In the genomic region with DNA sequence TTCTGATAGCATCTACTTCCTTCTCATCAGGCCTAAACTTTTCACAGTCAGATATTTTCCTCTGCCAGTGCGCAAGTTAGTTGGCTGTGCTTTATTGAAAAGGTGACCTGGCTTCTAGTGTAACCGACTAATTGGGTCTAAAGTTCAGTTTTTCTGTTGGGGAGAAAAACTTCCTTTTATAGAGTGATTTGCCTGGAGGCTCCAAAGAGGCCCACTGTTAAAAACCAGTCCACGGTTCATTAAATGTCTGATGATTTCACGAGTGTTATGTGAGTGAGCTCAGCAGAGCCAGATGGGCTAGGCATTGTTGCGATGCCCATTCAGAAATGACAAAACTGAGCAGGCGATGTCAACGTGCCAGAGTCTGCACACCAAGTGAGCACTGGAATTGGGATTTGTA, we compare ENCODE assay signal across 23 mouse cellular contexts. TPM values are rescaled to one million over a fixed set of nuclear protein-coding genes. Genes with fewer than 3 reads are reported as not detected.
DNase-seq lines count a peak whose midpoint lies in the region; ATAC-seq and TF ChIP-seq lines count a peak whose summit lies in the region.
"Had no signal": no experiment of that assay in that cellular context is flagged by ENCODE, and none has a peak within 500 bp of the region (broad histone marks: within the 10 kb centered on the region; RNA-seq: fewer than 3 reads in every experiment).

No protein-coding gene starts in this region.

- H3K9ac ChIP-seq in midbrain, embryonic 11.5 days (ENCODE audit: low read length), result no peak overlapping the region
- no peak overlapping the region for H3K9ac ChIP-seq in midbrain, embryonic 16.5 days (ENCODE audit: low read depth, low read length)
- H3K9ac ChIP-seq: embryonic facial prominence, embryonic 13.5 days; heart, embryonic 13.5 days; hindbrain, embryonic 12.5 days had no signal

- TF ChIP-seq CTCF in cerebellum, adult 2 months (IDR thresholded peaks at IDR 0.05; ENCODE audit: borderline replicate concordance, insufficient read depth, low read depth, low read length), result no peak

- peak; percentile 34 for DNase-seq in kidney, adult 18-20 months
- DNase-seq in kidney, postnatal 25 days, result no peak
- peak; percentile 83 for DNase-seq in midbrain, embryonic 11.5 days (ENCODE audit: low spot score, missing footprints)
- DNase-seq in forelimb bud, embryonic 11.5 days (ENCODE audit: low read depth, low spot score), result peak; percentile 43
- DNase-seq in frontal cortex, postnatal 10 days (ENCODE audit: low spot score in 2 of 2), result no peak
- no peak for DNase-seq in cerebellum, adult 2 months
- DNase-seq: adrenal gland, adult 2 months; B cell, adult 2 months; cerebellum, adult 18-20 months; cerebellum, postnatal 25 days; embryo, embryonic 11 days; gastrocnemius, postnatal 25 days; heart, postnatal 14 days; liver had no signal

- ATAC-seq in midbrain, embryonic 11.5 days (ENCODE audit: low FRiP score), result no peak
- no peak for ATAC-seq in midbrain, embryonic 16.5 days
- ATAC-seq: lung, postnatal 0 days had no signal

- H3K27ac ChIP-seq in midbrain, embryonic 11.5 days (ENCODE audit: low read depth, low read length), result no peak overlapping the region
- H3K27ac ChIP-seq in midbrain, embryonic 16.5 days (ENCODE audit: low read length), result no peak overlapping the region
- H3K27ac ChIP-seq in cerebellum, adult 2 months (ENCODE audit: insufficient read depth, low read length), result no peak overlapping the region
- H3K27ac ChIP-seq: embryonic facial prominence, embryonic 13.5 days; heart, embryonic 13.5 days; hindbrain, embryonic 12.5 days; limb, embryonic 10.5 days; macrophage had no signal

- no peak for TF ChIP-seq POLR2A in cerebellum, adult 2 months (IDR thresholded peaks at IDR 0.05; ENCODE audit: borderline replicate concordance, insufficient read depth, low read length)

- no peaks in the 10 kb centered on the region for H3K9me3 ChIP-seq in midbrain, embryonic 11.5 days (ENCODE audit: control insufficient read depth, low read length)
- no peaks in the 10 kb centered on the region for H3K9me3 ChIP-seq in midbrain, embryonic 16.5 days (replicated peaks; ENCODE audit: control insufficient read depth, low read length, poor library complexity, severe bottlenecking)
- H3K9me3 ChIP-seq: embryonic facial prominence, embryonic 13.5 days; G1E; heart, embryonic 13.5 days; hindbrain, embryonic 12.5 days; limb, embryonic 10.5 days had no signal

- H3K4me1 ChIP-seq in midbrain, embryonic 11.5 days (ENCODE audit: control insufficient read depth, insufficient read depth, low read length), result no peaks in the 10 kb centered on the region
- no peaks in the 10 kb centered on the region for H3K4me1 ChIP-seq in midbrain, embryonic 16.5 days (ENCODE audit: control insufficient read depth, insufficient read depth, low read length)
- peaks cover 7% of the 10 kb centered on the region for H3K4me1 ChIP-seq in cerebellum, adult 2 months (ENCODE audit: control insufficient read depth, insufficient read depth, low read length)

- 76% methylated on average over 7 of the region's 7 CpGs for WGBS in midbrain, embryonic 11.5 days
- WGBS in midbrain, embryonic 16.5 days, result 50% methylated on average over 7 of the region's 7 CpGs
- 49% methylated on average over 7 of the region's 7 CpGs for WGBS in cerebellum, adult 2 months

- no peaks in the 10 kb centered on the region for H3K27me3 ChIP-seq in midbrain, embryonic 11.5 days (ENCODE audit: control insufficient read depth, insufficient read depth, low read length)
- H3K27me3 ChIP-seq in midbrain, embryonic 16.5 days (ENCODE audit: control insufficient read depth, insufficient read depth, low read depth, low read length), result no peaks in the 10 kb centered on the region
- H3K27me3 ChIP-seq in cerebellum, adult 2 months (ENCODE audit: control insufficient read depth, insufficient read depth, low read length), result no peaks in the 10 kb centered on the region
- H3K27me3 ChIP-seq: embryonic facial prominence, embryonic 13.5 days; heart, embryonic 13.5 days; hindbrain, embryonic 12.5 days had no signal

- no peak overlapping the region for H3K4me3 ChIP-seq in midbrain, embryonic 11.5 days (ENCODE audit: low read depth, low read length)
- H3K4me3 ChIP-seq in midbrain, embryonic 16.5 days (ENCODE audit: low read depth, low read length), result no peak overlapping the region
- no peak overlapping the region for H3K4me3 ChIP-seq in cerebellum, adult 2 months (replicated peaks; ENCODE audit: insufficient read depth, low read depth, low read length)
- H3K4me3 ChIP-seq: embryonic facial prominence, embryonic 13.5 days; erythroblast, embryonic 14.5 days; heart, embryonic 13.5 days; hindbrain, embryonic 12.5 days; limb, embryonic 10.5 days had no signal

- H3K36me3 ChIP-seq in midbrain, embryonic 11.5 days (ENCODE audit: control insufficient read depth, insufficient read depth, low read length), result no peaks in the 10 kb centered on the region
- H3K36me3 ChIP-seq in midbrain, embryonic 16.5 days (ENCODE audit: control insufficient read depth, insufficient read depth, low read length), result no peaks in the 10 kb centered on the region
- H3K36me3 ChIP-seq: embryonic facial prominence, embryonic 13.5 days; G1E; heart, embryonic 13.5 days; hindbrain, embryonic 12.5 days; limb, embryonic 10.5 days had no signal

- no peak overlapping the region for H3K4me2 ChIP-seq in midbrain, embryonic 11.5 days
- no peak overlapping the region for H3K4me2 ChIP-seq in midbrain, embryonic 16.5 days (ENCODE audit: low read length)
- H3K4me2 ChIP-seq: embryonic facial prominence, embryonic 13.5 days; heart, embryonic 13.5 days; hindbrain, embryonic 12.5 days had no signal

RNA-seq across cellular contexts. Expression of a gene that starts 2.4 kb away (rescaled TPM):
- polyA plus RNA-seq in midbrain, embryonic 11.5 days (2014; fragmentation: Nextera tagmentation; extraction: Ambion mirVana), result 223 and 239 TPM in 2 replicates
- 70.3 and 73.2 TPM in 2 replicates for polyA plus RNA-seq in midbrain, embryonic 16.5 days (2015; fragmentation: Nextera tagmentation; extraction: Ambion mirVana)
- 69.1 and 74.9 TPM in 2 replicates for polyA plus RNA-seq in cerebellum, adult 2 months (2012; rRNA removed)

RNA-seq across cellular contexts. Expression of a gene that starts 6.8 kb away (rescaled TPM):
- polyA plus RNA-seq in midbrain, embryonic 11.5 days (2014; fragmentation: Nextera tagmentation; extraction: Ambion mirVana), result 45.8 and 47.3 TPM in 2 replicates
- polyA plus RNA-seq in midbrain, embryonic 16.5 days (2015; fragmentation: Nextera tagmentation; extraction: Ambion mirVana), result 61.1 and 66.3 TPM in 2 replicates
- polyA plus RNA-seq in cerebellum, adult 2 months (2012; rRNA removed), result 65.9 and 66.7 TPM in 2 replicates
- polyA plus RNA-seq: G1E had no signal

RNA-seq across cellular contexts. Expression of a gene that starts 50.3 kb away (rescaled TPM):
- polyA plus RNA-seq in midbrain, embryonic 11.5 days (2014; fragmentation: Nextera tagmentation; extraction: Ambion mirVana), result 54.8 and 57.1 TPM in 2 replicates
- 117 and 120 TPM in 2 replicates for polyA plus RNA-seq in midbrain, embryonic 16.5 days (2015; fragmentation: Nextera tagmentation; extraction: Ambion mirVana)
- polyA plus RNA-seq in cerebellum, adult 2 months (2012; rRNA removed), result 29.7 and 34.0 TPM in 2 replicates

Comparison
In these comparisons a context has a peak if more than half of its experiments do, and no peak if none do; other contexts are left out.
1. DNase-seq: peak in kidney, adult 18-20 months (single experiment), midbrain, embryonic 11.5 days (single experiment) and forelimb bud, embryonic 11.5 days (single experiment); none in kidney, postnatal 25 days (0 of 2), frontal cortex, postnatal 10 days (0 of 2) and cerebellum, adult 2 months (0 of 2).